Mouse (Mus musculus): ENCODE measurements around the gene Isca1.
"Not testable (repeated sequence)": the region's sequence is repeated elsewhere in the genome, so short reads cannot be mapped to it uniquely, and the experiment has no call there.

The Isca1 gene

DNA sequence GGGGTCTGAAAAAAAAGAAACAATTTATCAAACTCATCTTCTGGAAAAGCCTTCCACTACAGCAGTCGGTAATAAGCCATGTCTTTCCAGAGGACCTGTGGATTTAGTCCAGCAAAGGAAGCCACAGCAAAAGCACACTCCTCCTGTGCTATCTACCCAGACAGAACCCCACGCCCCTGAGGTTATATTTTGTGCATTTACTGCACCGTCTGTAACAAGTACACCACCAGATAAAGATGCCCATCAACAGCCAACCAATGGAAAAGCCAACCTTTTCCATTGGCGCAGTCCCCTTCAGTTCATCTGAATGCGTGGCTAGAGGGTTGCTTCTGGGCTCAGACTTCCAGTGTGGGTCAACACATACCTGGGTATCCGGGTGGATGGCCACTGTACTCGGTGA is 6.8 kb downstream of the Isca1 start:
- in situ Hi-C loops (cut with MboI; ENCODE audit: low pct_unique_long_range_greater_than_20kb in 1 of 2, low sequenced_read_pairs in 2 of 2, unreplicated experiment in 1 of 2): no loop called here

- in situ Hi-C loops (cut with MboI; ENCODE audit: low pct_unique_long_range_greater_than_20kb in 1 of 2, low sequenced_read_pairs in 2 of 2, unreplicated experiment in 1 of 2): no loop called here
Observed at GRCm38 (mm10) chr13:59756906-59757305, 12.7 kb downstream of the Isca1 start.

DNA sequence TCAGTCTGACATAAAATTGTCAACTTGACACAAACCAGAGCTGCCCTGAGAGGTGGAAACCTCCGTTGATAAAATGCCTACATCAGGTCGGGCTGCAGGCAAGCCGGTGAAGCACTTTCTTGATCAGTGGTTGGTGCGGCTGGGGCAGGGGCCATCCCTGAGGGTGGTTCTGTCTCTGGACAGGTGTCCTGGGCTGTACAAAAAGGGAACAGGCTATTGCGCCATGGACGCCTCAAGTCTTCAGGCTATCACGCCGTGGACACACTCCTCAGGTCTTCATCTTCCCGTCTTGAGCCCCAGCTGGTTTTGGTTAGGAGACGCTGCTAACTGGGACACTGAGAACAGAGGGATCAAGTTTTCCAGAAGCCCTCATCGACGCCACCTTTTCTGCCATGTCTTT is 19.3 kb downstream of the Isca1 start:
- in situ Hi-C loops (cut with MboI; ENCODE audit: low pct_unique_long_range_greater_than_20kb in 1 of 2, low sequenced_read_pairs in 2 of 2, unreplicated experiment in 1 of 2): no loop called here

DNA sequence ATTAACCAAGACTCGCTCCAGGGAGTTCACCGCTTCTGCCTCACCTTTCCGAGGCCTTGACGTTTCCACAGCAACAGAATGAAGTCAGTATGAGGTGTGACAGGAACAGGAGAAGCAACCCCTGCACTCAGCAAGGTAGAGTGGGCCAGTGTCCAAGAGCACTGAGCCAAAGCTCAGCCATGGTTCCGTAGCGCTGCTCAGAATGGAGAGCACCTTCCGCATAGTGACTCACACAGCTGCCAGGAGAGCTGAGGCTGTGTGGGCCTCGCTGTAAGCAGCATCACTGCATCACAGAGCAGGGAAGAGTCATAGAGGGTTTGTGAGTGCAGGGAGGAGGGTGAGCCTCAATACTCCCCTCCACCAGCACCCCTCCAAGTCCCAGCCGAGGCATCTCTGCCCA is 22.9 kb downstream of the Isca1 start, which contains the start of gene 1700014D04Rik:
Gene 1700014D04Rik, minus strand, starts transcription at position 42 of the 400 bp plus-strand sequence.
- in situ Hi-C loops (cut with MboI; ENCODE audit: low pct_unique_long_range_greater_than_20kb in 1 of 2, low sequenced_read_pairs in 2 of 2, unreplicated experiment in 1 of 2): no loop called here

- in situ Hi-C loops (cut with MboI; ENCODE audit: low pct_unique_long_range_greater_than_20kb in 1 of 2, low sequenced_read_pairs in 2 of 2, unreplicated experiment in 1 of 2): no loop called here
Observed at GRCm38 (mm10) chr13:59746164-59746563, 23.4 kb downstream of the Isca1 start.

DNA sequence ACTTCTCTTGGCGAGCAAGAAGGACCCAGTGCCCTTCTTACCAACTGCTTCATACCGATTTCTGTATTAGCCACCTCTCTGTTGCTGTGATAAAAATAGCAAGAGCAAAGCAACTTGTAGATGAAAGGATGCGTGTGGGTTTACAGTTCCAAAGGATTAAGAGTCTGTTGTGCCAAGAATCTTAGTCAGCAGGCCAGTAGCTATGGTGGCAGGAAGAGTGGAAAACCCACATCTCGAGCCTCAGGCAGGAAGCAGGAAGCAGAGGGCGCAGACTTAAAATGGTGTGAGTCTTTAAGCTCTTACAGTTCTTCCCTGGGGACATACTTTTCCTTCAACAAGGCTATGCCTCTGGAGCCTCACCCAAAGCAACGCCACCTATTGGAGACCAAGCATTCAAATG is 24.1 kb downstream of the Isca1 start:
- in situ Hi-C loops (cut with MboI; ENCODE audit: low pct_unique_long_range_greater_than_20kb in 1 of 2, low sequenced_read_pairs in 2 of 2, unreplicated experiment in 1 of 2): no loop called here

DNA sequence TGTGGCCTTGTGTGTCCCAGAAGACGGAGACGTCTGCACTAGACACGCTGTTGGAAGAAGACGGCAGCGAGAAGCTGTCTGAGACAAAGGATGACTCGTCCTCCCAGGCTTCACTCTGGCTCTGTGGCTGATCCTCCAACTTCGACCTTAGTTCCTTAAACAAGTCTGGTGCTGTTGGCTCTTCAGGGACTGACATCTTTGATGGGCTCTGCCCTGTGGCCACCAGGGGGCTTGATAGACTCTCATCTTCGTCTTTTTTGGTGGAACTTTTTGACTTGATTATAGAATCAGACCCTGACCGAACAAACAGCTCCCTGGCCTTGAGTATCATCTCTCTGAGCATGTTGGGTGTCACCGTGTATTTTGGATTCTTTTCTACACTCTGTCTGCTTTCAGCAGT is 27.9 kb downstream of the Isca1 start:
- in situ Hi-C loops (cut with MboI; ENCODE audit: low pct_unique_long_range_greater_than_20kb in 1 of 2, low sequenced_read_pairs in 2 of 2, unreplicated experiment in 1 of 2): no loop called here

GRCm38 (mm10) chr13:59741096-59741495 is 28.5 kb downstream of the Isca1 start:
- in situ Hi-C loops (cut with MboI; ENCODE audit: low pct_unique_long_range_greater_than_20kb in 1 of 2, low sequenced_read_pairs in 2 of 2, unreplicated experiment in 1 of 2): no loop called here

DNA sequence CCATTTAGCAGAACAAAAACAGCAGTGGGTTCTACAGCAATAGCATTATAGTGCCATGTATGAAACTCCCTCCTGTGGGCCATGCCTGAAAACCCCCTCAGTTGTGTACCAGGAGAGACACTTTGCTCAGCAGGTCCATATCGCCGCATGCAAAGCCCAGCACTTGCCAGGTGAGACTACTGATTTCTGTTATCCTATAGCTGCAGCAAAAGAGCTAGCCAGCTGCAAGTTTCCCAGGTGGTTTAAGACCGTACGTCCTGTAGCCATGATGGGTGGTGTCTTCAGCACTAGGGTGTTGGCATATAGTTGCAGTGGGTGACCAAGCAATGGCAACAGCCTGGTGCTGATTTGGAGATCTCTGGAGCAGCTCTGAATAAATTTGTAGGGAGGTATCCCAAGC is 30.2 kb downstream of the Isca1 start:
- in situ Hi-C loops (cut with MboI; ENCODE audit: low pct_unique_long_range_greater_than_20kb in 1 of 2, low sequenced_read_pairs in 2 of 2, unreplicated experiment in 1 of 2): no loop called here

DNA sequence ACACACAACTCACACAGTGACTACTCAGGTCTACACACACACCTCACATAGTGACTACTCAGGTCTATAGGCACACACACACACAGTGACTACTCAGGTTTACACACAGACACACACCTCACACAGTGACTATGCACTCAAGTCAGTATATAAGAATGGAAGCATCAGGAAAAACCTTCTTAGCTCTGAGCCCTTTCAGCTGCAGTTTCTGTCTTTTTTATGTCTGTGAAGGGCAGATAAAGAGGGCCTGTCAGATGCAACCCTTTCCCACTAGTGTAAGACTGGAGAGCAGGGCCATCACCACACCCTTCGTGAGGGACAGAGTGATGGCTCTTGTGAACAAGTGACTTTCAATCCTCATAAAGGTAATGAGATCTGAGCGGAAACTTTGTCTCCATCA is 31.2 kb downstream of the Isca1 start:
- in situ Hi-C loops (cut with MboI; ENCODE audit: low pct_unique_long_range_greater_than_20kb in 1 of 2, low sequenced_read_pairs in 2 of 2, unreplicated experiment in 1 of 2): no loop called here

DNA sequence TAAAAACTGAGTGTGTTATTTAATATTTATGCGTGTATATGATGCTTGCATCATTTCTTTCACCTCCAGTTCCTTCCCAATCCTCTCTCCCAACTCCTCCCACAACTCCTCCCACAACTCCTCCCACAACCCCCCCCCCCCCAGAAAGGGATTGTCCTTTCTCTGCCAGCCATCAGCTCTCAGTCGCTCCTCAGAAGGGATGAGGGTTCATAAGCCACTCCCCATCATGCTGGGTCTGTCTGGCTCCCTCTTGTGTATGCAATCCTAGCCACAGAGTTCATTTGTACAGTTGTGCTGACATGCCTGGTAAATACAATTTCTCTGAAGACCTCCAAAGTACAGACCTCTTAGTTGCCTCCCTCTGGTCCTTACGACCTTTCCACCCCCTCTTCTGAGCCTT is 34.4 kb downstream of the Isca1 start:
- in situ Hi-C loops (cut with MboI; ENCODE audit: low pct_unique_long_range_greater_than_20kb in 1 of 2, low sequenced_read_pairs in 2 of 2, unreplicated experiment in 1 of 2): no loop called here

DNA sequence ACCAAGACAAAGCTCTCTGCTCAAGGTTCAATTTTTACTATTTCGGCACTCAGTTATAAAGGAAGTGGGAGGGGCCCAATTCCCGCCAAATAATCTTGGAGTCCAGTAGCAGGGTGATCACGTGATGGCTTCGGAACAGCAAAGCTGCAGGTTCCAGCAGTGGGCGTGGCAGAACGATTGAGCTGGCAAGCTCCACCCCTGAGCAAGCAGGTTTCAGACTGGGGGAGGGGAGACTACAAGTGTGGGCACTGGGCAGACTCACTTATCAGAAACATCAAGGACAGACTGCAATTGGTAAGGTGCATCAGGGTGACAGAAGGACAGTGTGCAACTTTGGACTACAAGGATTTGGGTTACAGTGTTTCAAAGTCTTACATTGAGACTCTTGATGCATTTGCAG is 35.3 kb downstream of the Isca1 start:
- in situ Hi-C loops (cut with MboI; ENCODE audit: low pct_unique_long_range_greater_than_20kb in 1 of 2, low sequenced_read_pairs in 2 of 2, unreplicated experiment in 1 of 2): not testable (repeated sequence)

DNA sequence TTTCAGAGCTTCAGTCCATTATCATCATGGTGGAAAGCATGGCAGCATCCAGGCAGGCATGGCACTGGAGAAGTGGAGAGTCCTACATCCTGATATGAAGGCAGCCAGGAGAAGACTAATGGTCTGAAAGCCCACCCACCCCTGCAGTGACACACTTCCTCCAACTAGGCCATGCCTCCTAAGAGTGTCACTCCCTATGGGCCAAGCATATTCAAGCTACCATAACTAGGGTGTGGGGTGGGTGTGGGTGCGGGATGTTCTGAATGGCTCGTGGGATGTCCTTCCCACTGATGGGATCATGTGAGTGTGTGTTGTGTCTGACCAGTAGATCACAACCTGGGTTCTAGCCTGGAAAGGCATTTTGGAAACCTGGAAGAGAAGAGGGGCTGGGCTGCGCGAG is 35.7 kb downstream of the Isca1 start:
- in situ Hi-C loops (cut with MboI; ENCODE audit: low pct_unique_long_range_greater_than_20kb in 1 of 2, low sequenced_read_pairs in 2 of 2, unreplicated experiment in 1 of 2): no loop called here

DNA sequence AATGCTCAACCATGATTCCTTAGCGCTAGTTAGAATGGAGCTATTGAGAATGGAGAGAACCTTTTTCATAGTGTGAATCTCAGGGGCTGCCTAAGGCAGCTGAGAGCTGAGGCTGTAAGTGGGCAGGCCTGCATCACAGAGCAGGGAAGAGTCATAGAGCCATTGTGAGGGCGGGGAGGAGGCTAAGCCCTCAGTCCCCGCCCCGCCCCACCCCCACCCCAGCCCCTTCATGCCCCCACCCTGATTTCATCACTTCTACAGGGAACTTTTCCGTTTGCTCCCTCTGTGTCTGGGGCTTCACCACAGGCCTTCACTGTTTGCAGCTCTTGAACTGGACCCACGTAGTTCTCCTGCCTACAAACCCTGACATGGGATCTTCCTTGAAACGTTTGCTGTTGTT is 38.0 kb downstream of the Isca1 start, which contains the start of gene Spata31d1d:
Gene Spata31d1d, minus strand, starts transcription at position 101 of the 400 bp plus-strand sequence.
- in situ Hi-C loops (cut with MboI; ENCODE audit: low pct_unique_long_range_greater_than_20kb in 1 of 2, low sequenced_read_pairs in 2 of 2, unreplicated experiment in 1 of 2): no loop called here

GRCm38 (mm10) chr13:59728378-59729093 is 41.1 kb downstream of the Isca1 start:
- in situ Hi-C loops (cut with MboI; ENCODE audit: low pct_unique_long_range_greater_than_20kb in 1 of 2, low sequenced_read_pairs in 2 of 2, unreplicated experiment in 1 of 2): no loop called here

DNA sequence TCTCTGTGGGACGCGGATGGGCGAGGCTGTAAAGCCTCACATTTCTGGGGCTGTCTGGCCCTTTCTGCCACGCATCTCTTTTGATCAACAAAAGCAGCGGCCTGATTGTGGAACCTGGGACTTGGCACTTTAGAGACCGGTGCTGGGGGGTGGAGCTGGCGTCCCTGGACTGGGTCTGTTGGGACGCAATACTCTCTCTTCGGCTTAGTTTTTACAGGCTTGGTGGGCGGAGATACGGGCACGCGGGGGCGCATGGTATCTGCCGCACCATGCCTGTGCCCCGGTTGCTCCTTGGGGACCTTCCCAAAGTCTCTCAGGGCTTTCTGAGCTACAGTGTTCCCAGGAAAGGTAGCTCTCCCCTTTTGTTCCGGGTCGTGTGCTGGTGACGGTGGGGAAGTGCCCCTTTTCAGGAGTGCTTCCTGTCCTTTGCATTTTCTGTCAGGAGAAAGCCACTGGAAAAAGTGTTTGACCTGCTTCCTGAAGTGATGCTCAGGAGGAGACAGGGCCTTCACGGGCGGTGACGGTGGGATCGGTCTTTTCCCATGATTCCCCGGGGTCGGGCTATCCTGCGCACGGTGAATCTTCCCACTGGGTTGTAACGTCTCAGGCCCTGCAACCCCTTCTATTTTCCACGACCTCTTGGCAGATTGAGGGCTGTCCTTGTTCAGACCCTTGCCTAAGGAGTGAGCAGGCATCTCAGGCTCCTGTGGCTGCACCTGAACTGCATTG is 43.3 kb downstream of the Isca1 start:
- in situ Hi-C loops (cut with MboI; ENCODE audit: low pct_unique_long_range_greater_than_20kb in 1 of 2, low sequenced_read_pairs in 2 of 2, unreplicated experiment in 1 of 2): no loop called here

GRCm38 (mm10) chr13:59722089-59722488 is 47.5 kb downstream of the Isca1 start:
- in situ Hi-C loops (cut with MboI; ENCODE audit: low pct_unique_long_range_greater_than_20kb in 1 of 2, low sequenced_read_pairs in 2 of 2, unreplicated experiment in 1 of 2): not testable (repeated sequence)

DNA sequence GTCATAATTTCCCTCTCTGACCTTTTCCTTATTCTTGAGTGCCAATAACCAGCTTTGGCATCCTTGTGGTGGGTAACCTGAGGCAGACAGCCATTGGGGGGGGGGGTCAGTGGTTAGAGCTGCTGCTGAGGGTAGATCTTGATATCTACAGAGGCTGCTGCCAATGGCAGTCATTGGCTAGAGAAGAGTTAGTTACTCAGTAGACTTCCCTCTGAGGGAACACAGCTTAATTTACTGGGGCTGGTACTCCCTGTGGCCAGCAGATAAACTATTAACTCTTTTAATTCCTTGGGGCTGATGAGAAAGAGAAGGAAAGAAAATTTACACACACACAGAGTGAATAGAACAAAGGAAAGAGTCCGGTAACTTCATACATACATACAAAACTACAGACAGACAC is 50.1 kb downstream of the Isca1 start:
- in situ Hi-C loops (cut with MboI; ENCODE audit: low pct_unique_long_range_greater_than_20kb in 1 of 2, low sequenced_read_pairs in 2 of 2, unreplicated experiment in 1 of 2): no loop called here

GRCm38 (mm10) chr13:59718857-59719440 is 50.7 kb downstream of the Isca1 start:
- in situ Hi-C loops (cut with MboI; ENCODE audit: low pct_unique_long_range_greater_than_20kb in 1 of 2, low sequenced_read_pairs in 2 of 2, unreplicated experiment in 1 of 2): not testable (repeated sequence)

DNA sequence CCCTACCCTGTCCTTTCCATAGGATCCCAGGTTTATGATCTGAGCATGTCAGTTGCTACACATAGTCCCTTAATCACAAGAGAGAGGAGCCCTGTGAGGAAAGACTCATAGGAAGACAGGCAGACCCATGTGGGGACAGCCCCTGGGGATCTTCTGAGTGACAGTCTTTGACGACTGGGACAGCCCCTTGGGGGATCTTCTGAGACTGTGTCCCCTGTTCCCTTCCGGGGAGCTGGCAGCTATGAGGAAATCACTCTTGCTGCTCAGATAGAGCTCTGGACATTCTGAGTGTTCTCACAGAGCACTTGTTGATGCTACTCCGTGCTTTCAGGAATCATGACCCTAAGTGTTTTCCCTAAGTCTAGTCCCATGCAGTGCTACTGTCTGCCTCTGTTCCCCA is 55.9 kb downstream of the Isca1 start:
- in situ Hi-C loops (cut with MboI; ENCODE audit: low pct_unique_long_range_greater_than_20kb in 1 of 2, low sequenced_read_pairs in 2 of 2, unreplicated experiment in 1 of 2): no loop called here
